Mouse (Mus musculus): ENCODE results near the gene Cpsf4l.
"Not testable (repeated sequence)": the region's sequence is repeated elsewhere in the genome, so short reads cannot be mapped to it uniquely, and the experiment has no call there.

Cpsf4l gene

GRCm38 (mm10) chr11:113666648-113667047 lies 43.2 kb downstream of the Cpsf4l start:
- DNase-seq (ENCODE audit: low spot score in 2 of 2), result no peak

- no peak for DNase-seq (ENCODE audit: low spot score in 2 of 2)
Observed at GRCm38 (mm10) chr11:113666205-113666604, 43.6 kb downstream of the Cpsf4l start.

GRCm38 (mm10) chr11:113664279-113664678 lies 45.5 kb downstream of the Cpsf4l start:
- DNase-seq (ENCODE audit: low spot score in 2 of 2), result no peak

- DNase-seq (ENCODE audit: low spot score in 2 of 2), result no peak
Observed at GRCm38 (mm10) chr11:113661835-113662351, 47.9 kb downstream of the Cpsf4l start.

GRCm38 (mm10) chr11:113660940-113661339 lies 48.9 kb downstream of the Cpsf4l start:
- no peak for DNase-seq (ENCODE audit: low spot score in 2 of 2)

GRCm38 (mm10) chr11:113660213-113660612 lies 49.6 kb downstream of the Cpsf4l start:
- DNase-seq (ENCODE audit: low spot score in 2 of 2), result not testable (repeated sequence)

GRCm38 (mm10) chr11:113658763-113659162 lies 51.1 kb downstream of the Cpsf4l start:
- DNase-seq (ENCODE audit: low spot score in 2 of 2), result no peak

- DNase-seq (ENCODE audit: low spot score in 2 of 2), result no peak
Observed at GRCm38 (mm10) chr11:113658319-113658718, 51.5 kb downstream of the Cpsf4l start.

- no peak for DNase-seq (ENCODE audit: low spot score in 2 of 2)
Observed at GRCm38 (mm10) chr11:113657221-113657620, 52.6 kb downstream of the Cpsf4l start.

GRCm38 (mm10) chr11:113656511-113656932 lies 53.3 kb downstream of the Cpsf4l start:
- DNase-seq (ENCODE audit: low spot score in 2 of 2), result peak in 1 of 2 experiments; percentile 78

GRCm38 (mm10) chr11:113654561-113655270 lies 55.1 kb downstream of the Cpsf4l start:
- no peak for DNase-seq (ENCODE audit: low spot score in 2 of 2)

- DNase-seq (ENCODE audit: low spot score in 2 of 2), result no peak
Observed at GRCm38 (mm10) chr11:113654105-113654504, 55.7 kb downstream of the Cpsf4l start.

GRCm38 (mm10) chr11:113652516-113652915 lies 57.3 kb downstream of the Cpsf4l start:
- no peak for DNase-seq (ENCODE audit: low spot score in 2 of 2)

GRCm38 (mm10) chr11:113651907-113652273 lies 57.9 kb downstream of the Cpsf4l start:
- peak; percentile 62 to 76 for DNase-seq (ENCODE audit: low spot score in 2 of 2)

GRCm38 (mm10) chr11:113651206-113651906 lies 58.5 kb downstream of the Cpsf4l start:
- peak in 1 of 2 experiments; percentile 50 for DNase-seq (ENCODE audit: low spot score in 2 of 2)

- DNase-seq (ENCODE audit: low spot score in 2 of 2), result peak; percentile 43 to 72
Observed at GRCm38 (mm10) chr11:113649353-113650210, 60.2 kb downstream of the Cpsf4l start, which contains the start of gene Slc39a11. Gene Slc39a11 (minus strand): TSS chr11:113650079.

- no peak for DNase-seq (ENCODE audit: low spot score in 2 of 2)
Observed at GRCm38 (mm10) chr11:113648690-113649352, 61.0 kb downstream of the Cpsf4l start, which contains the start of gene Cog1. Gene Cog1 (plus strand): TSS chr11:113649169.
